Mouse (Mus musculus) thymus, postnatal 25 days (tissue): ENCODE data around the gene Nfia.
A peak's percentile ranks its signal among the peaks of the same experiment; 100 is the strongest.

ENCODE experiments used
- DNase-seq: peaks from one replicate; pipeline ENCODE4 v3.0.0; 2022

Gene Nfia

DNA sequence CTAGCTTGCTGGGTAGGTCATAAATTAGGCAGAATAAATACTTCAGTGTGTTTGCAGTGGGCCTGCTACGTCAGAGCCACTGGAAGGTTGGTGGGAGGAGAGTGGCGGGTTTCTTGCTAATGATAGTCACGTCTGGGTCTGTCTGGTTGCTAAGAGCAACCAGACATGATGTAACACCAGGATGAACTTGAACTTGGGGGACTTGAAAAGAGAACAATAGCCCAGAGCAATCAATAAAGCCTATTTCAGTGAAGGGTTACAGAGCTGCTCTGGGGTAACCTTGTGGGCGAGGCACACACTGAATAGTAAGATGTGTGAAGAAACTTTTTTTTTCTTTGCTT, 336.1 kb downstream of the Nfia start:
- no peak for DNase-seq

- DNase-seq = peak; percentile 71
Measured at GRCm38 (mm10) chr4:98109064-98109463, 336.5 kb downstream of the Nfia start.

GRCm38 (mm10) chr4:98109911-98110310, 337.4 kb downstream of the Nfia start:
- no peak for DNase-seq

GRCm38 (mm10) chr4:98113289-98114024, 340.9 kb downstream of the Nfia start:
- peak; percentile 59 for DNase-seq

GRCm38 (mm10) chr4:98114966-98115365, 342.4 kb downstream of the Nfia start:
- DNase-seq = no peak

DNA sequence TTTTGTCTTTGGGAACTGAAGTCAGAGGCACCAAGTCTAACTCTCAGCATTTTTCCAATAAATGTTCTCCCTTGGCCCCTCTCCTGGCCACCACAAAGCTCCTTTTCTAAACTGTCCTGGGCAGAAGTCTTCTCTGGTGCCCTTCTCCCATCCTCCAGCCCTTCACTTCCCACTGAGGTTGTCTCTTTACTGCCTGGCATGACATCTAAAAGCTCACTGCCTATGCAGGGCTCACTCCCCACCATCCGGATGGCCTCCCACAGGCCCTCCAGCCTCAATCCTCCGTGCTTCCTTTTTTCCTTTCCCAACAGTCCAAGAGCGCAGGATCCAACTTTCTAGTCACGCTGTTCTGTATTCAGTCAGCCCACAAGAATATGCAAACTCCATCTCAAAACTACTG, 342.9 kb downstream of the Nfia start:
- DNase-seq = no peak

- no peak for DNase-seq
Measured at GRCm38 (mm10) chr4:98116046-98116445, 343.5 kb downstream of the Nfia start.

GRCm38 (mm10) chr4:98118126-98118525, 345.6 kb downstream of the Nfia start:
- DNase-seq = no peak

GRCm38 (mm10) chr4:98118761-98119675, 346.5 kb downstream of the Nfia start:
- no peak for DNase-seq

GRCm38 (mm10) chr4:98119949-98120531, 347.5 kb downstream of the Nfia start:
- no peak for DNase-seq

DNA sequence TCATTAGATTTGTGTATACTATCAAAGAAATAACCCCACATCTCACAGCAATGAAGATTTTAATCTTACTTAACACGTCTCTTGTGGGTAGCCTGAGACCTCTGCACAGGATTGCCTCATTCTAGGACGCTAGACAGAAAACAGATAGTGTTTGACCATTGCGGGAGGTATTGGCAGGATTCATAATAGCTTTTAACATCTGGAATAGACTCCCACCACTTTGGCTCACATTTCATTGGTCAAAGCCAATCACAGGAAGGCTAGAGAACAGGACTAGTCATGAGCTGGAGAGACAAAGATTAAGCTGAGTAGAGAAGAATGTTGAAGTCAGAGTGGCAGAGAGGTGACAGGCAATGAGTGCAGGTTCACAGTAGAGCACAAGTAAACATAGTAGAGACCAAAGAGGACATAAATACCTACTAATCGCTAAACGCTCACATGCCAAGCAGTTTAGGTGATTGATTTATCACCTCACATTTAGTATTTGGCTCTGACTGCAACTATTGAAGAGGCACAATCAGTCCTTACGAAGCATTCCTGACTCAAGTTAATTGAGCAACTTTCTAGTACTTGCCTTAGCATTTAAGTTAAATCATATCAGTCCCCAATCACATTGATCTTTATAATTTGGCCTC, 348.3 kb downstream of the Nfia start:
- no peak for DNase-seq

DNA sequence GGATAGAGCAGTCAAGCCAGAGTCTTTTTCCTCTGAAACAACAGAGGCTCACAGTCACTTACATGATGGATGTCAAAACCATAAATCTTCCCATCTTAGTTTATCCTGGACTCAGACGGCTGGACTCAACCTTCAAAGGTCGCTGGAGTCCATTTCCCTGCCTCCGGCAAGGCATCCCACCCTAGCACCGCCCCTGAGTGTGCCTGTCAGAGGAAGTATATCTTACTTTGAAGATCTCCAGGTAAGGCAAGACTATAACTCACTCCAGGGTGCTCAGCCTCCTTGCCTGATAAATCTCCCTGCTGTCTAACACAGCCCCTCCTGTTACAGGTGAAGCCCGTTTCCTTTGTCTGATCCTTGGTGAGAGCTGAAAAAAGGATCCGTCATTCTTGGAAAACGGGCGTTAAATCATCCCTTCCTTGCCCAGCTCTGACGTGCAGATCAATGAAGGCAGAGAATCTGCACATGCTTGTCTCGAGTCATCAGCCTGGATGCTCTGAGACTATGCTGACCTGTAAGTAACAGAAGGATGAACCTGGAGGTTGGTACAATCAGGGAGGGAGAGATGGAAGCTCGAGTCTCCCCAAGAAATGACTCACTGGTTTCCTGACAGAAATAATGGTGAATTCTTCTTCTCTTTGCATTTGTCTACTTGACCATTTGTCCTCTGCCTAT, 353.6 kb downstream of the Nfia start:
- DNase-seq = no peak

DNA sequence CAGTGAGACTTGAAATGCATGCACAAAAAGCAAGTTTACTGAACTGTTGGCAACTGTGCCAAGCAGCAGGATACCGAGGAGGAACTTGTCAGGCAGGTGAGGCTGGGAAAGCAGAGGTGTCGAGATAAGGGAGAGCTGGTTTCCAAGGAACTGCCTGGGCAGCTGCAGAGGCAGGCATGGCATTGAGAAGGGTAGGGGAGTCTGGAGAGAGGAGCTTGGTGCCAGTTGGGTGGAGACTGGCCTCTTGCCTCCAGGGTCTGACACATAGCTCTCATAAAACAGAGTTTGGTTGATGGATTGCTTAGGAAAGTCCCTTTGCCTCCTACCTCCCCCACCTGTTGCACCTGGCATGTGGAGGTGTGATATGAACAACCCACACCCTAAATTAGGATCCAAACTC, 358.3 kb downstream of the Nfia start:
- DNase-seq = no peak

- no peak for DNase-seq
Measured at GRCm38 (mm10) chr4:98134027-98134426, 361.5 kb downstream of the Nfia start.

GRCm38 (mm10) chr4:98136072-98136471, 363.5 kb downstream of the Nfia start:
- DNase-seq = no peak

- no peak for DNase-seq
Measured at GRCm38 (mm10) chr4:98142879-98143436, 370.4 kb downstream of the Nfia start.

DNA sequence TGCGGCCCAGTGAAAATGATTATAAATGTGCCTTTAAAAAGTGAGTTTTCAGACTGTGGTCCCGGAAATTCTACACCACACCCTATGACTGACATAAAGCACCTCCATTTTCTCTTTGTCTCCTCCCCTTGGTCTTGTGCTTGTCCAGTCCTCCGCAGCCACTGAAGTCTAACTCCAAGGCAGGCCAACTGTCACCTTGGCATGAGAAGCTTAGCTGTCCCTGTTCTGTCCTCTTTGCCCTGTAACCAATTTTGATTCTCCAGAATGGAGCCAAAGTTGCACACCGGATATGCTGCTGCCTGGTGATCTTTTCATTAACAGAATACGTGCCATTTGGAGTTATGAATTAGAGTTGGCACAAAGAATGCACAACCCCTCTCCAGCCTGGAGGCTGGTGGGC, 378.0 kb downstream of the Nfia start:
- DNase-seq = no peak

GRCm38 (mm10) chr4:98157921-98158320, 385.4 kb downstream of the Nfia start:
- no peak for DNase-seq

GRCm38 (mm10) chr4:98166379-98166778, 393.8 kb downstream of the Nfia start:
- no peak for DNase-seq
